Mouse (Mus musculus): ENCODE measurements at regions not wholly inside any gene's neighbourhood (a gene's known extent, or its start where the extent isn't known, plus 50 kb on each side); places are given as distances from the start of the nearest gene placed in this dataset.
A peak's percentile ranks its signal among the peaks of the same experiment; 100 is the strongest.

DNA sequence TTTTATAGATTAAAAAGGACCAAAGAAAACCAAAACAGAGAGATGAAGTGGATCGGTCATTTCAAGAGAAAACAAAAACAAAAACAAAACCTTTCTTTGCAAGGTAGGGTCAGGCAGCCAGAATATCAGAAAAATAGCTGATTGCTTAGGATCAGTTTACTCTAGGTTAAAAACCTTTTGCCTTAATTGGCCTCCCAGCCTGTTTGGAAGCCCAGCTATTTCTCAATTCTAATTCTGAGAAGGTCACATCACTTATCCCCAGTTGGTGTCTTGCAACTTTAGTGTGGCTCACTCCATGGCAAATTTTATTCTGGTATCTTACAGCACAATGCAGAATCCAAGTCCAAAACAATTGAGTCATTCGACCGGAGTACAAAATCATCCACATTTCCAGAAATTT lies 70.0 kb downstream of the 1190002N15Rik start:
- ATAC-seq (replicated peaks; ENCODE audit: poor library complexity) = no peak

DNA sequence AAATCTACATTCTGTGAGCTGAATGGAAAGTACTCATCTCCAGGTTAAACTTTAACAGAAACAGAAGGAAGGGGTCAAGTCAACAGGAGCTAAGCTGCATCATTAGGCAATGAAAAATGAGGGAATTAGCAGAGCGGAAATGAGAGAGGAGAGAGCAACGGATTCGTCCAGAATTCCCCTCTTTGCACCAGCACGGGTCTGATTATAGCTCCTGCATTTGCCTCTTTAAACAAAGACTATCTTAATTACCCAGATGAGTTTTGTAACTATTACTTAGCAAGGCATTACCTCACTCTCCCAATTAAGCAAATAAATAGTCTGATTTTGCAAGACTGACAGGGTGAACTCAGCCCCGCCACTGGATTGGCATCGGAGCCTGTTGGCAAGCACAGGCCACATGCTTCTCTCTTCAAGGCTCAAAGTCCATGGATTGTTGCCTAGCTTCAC lies 81.8 kb downstream of the 1190002N15Rik start:
- no peak for ATAC-seq (replicated peaks; ENCODE audit: poor library complexity)

DNA sequence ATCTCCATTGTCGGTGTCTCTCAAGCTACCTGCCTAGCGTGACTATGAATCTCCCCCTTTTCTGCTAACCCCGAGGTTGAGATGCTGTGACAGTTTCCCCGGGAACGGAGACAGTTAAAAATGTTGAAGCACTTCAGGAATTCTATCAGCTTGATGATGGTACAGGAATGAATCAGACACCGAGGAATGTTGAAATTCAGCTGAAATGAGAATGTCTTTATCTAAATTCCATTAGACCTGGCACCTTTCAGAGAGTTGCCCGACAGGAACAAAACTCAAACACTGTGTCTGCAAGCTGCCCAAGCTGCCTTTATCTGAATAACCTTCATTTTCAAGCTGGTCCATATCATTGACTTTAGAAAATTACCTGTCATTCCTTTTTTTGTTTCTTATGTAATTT lies 82.4 kb downstream of the 1190002N15Rik start:
- no peak for ATAC-seq (replicated peaks; ENCODE audit: poor library complexity)

DNA sequence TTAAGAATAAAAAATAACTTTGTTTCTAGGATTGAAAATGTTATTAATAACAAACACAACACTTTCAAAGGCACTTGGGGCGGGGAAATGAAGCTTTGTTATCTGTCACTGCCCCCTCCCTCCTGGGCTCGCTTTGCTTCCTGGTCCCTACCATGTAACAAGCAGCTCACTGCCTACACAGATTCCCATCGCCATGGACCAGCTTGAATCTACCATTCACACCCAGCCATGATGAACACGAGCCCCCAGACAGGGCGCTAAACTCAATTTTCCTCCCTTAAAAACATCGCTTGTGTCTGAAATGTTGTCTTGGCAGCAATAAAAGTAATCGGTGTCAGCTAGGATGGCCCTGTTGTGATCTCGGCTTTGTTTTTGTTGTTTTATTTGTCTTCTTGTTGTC lies 88.0 kb downstream of the 1190002N15Rik start:
- ATAC-seq (replicated peaks; ENCODE audit: poor library complexity) = no peak

DNA sequence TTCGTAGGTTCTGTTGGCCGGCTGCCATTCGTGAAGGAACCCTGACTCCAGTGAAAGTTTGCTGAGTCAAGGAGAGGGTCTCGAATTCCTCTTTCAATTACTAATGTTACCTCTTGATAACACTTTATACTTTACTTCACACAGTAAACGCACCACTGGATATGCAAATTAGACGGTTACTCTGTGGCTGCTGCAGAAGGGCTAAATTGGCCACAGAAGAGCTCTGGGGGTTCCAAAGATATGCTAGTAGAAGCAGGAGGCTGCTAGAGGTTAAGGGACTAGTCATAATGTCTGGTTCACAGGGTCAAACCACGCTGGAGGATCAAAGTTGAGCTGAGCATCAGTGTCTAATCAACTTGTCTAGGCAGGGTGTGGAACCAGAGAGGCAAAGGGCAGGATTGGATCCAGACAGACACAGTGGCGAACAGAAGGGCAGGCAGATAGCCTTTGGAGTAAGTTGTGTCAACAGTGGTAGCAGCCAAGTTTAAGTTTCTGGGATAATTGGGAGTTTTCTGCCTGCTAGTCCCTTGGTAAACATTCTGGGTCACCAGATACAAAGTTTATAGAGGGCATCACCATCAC lies 91.6 kb downstream of the 1190002N15Rik start:
- ATAC-seq (replicated peaks; ENCODE audit: poor library complexity) = no peak

DNA sequence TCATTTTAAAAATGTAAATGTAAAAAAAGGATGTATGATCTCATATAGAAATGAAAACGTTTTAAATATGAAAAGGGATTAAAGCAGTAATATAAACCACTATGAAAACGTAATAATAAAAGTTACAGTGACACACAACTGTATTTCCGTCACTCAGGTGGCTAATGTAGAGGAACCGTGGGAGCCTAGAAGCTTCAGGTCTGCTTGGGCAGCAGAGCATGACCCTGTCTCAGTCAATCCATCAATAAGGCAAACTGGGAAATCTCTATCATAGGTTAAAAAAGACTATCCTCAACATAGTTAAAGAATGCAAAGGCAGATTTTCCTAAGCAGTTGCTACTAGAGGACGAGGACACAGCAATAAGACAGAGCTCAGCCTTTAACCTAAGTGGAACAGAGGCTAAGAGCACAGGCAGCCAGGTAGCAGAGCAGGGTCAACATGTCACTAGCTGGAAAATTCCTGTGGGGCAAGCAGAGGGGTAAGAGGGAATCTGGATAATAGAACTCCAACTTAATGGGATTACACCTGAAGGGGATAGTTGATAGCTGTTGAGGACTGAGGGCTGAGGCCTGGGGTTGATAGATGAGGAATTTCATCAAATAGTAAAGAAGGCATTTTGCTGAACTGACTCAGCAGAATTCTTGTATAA lies 93.6 kb downstream of the 1190002N15Rik start:
- no peak for ATAC-seq (replicated peaks; ENCODE audit: poor library complexity)

DNA sequence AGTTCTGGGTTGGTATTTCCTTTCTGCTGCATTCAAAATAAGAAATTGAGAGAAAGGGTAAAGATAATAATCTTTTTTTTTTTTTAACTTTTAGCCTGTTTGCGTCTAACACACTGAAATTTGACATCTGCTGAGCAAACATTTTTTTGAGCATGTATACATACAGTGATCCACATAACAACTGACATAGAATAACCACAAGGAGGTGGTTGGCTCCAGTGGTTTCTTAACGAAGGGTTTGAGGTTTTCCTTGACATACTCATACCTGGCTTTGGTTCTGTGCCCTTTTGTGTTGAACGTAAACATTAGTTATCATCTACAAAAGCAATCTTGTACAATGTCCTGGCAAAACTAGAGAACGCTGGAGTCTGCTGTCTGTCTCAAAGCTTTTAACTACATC lies 96.5 kb downstream of the 1190002N15Rik start:
- ATAC-seq (replicated peaks; ENCODE audit: poor library complexity) = 0 out of 2 replicates have a peak, but pooled peaks have one; percentile 26

DNA sequence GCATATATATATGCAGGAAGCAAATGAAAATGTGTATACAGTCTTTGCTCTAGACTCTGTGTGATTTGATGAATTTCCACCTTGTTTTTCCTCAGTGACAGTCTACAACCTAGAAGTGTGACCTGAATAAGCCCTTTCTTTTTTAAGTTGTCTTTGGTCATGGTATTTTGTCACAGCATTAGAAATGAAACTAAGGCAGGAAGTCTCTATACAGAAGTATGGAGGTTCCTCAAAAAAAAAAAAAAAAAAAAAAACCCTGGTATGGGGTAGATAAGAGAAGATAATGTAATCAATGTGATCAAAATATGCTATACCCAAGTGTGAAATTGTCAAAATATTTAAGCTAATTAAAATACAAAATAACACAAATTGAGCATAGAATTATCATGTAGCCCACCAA lies 104.4 kb downstream of the 1190002N15Rik start:
- peak; percentile 75 for ATAC-seq (replicated peaks; ENCODE audit: poor library complexity)

DNA sequence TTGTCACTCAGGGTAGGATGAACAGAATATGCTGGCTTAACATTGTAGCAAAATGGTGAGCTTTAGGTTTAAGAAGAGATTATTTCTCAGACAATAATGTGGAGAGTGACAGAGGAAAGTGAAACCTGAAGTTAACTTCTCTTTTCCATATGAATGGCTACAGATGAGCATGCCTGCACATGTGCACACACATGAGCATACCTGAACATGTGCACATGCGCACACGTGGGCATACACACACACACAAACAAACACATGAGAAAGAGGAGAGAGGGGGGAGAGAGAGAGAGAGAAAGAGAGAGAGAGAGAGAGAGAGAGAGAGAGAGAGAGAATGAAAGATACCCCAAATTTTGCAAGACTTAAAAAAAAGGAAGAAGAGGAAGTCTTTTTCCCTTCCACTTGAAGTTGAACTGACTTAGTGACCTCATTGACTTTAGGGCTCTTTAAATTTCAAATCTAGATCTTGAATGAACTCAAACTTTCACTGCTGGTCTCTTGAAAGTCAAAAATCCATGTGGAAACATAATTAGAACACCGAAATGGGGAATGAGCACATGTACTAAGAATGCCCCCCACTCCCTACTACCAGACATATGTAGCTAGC lies 105.6 kb downstream of the 1190002N15Rik start:
- ATAC-seq (replicated peaks; ENCODE audit: poor library complexity) = peak; percentile 83

DNA sequence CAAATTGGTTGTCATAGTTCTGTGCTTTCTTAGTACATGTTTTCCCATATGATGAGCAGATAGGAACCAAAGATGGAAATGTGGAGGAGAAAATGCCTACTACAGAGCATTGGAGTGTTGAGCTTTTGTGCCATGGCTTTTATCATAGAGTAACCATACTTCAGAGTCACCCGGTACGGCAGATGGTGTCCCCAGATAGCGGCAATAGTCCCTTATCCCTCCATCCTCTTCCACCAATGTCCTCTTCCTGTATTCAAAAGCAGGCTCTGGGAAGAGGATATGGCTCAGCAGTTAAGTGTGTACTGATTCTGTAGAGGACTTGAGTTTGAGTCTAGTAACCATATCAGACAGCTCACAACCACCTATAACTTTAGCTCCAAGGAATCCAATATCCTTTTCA lies 106.3 kb downstream of the 1190002N15Rik start:
- ATAC-seq (replicated peaks; ENCODE audit: poor library complexity) = no peak

DNA sequence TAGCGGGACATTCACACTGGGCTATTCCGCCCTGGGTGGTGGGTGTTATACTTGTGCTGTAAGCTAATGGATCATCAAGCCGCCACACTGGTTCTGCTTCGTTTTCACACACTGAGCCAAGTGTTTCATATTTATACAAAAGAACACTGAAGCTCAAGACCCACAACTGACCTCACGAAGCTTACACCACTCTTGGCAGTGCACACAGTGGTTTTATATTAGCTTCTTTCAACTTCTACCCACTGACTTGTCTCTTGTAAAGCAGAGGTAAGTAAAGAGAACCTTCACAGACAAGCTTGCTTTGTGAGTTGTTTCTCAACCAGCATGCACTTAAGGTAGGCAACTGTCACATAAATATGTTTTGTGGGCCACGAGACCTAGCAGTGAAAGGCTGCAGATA lies 106.9 kb downstream of the 1190002N15Rik start:
- ATAC-seq (replicated peaks; ENCODE audit: poor library complexity) = no peak

DNA sequence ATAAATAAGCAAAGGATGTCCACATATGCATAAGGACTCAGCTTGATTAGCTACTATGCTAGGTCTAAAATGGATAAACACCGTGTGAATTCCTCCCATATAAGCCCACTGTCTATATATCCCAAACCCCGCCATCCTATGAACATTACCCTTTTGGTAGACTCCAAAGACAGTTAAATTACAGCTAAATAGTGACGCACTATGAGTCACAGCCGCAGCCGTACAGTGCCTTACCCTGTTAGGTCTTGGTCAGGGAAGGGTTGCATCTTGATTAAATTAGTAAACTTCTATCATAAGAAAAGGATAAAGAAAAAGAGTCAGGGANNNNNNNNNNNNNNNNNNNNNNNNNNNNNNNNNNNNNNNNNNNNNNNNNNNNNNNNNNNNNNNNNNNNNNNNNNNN lies 111.1 kb downstream of the 1190002N15Rik start:
- no peak for ATAC-seq (replicated peaks; ENCODE audit: poor library complexity)

DNA sequence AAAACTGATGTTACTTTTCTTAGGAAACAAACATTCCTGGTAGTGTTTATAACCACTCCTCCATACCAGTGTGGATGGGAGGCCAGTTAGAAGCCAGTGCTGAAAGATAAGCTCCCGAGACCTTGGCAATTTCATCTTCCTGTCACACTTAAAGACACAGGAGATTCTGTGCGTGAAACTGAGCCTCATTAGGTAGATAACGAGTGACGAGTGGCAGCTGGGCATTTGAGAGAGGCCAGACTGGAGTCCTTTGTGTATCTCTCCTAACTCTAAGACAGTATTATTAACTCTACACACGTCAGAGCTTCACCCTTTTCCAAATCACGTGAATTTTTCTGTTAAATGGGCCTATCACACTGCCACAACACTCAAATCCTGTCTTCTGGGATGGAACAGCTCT lies 112.1 kb downstream of the 1190002N15Rik start:
- no peak for ATAC-seq (replicated peaks; ENCODE audit: poor library complexity)

DNA sequence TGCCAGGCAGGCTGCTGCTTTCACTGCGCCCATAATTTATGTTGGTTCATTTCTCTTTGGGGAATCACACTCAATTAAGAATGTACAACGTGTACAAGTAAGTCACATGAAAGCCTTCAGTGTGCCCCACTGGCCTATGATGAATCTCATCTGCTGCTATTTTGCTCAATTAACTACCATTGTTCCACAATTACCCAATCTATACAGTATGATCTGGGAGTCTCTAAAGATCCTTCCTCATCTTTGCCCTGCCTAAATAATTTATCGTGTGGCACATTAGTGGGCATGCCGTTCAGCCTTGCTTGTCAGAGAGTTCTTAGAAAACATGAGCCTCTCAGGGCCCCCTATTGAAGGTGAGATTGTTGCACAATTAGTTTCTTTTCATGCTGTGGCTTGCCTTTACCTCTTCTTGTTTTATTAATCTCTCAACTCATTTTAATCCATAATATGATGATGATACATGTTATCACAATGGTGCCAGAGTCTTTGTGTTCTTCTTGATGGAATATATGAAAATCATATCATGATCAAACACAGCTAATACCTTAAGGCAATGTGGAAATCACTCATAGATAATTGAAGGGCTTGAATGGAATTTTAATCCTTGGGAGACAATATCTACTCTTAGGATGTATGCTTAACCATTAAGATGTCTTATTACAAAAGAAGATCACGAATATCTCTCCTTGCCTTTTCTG lies 113.3 kb downstream of the 1190002N15Rik start:
- no peak for ATAC-seq (replicated peaks; ENCODE audit: poor library complexity)

DNA sequence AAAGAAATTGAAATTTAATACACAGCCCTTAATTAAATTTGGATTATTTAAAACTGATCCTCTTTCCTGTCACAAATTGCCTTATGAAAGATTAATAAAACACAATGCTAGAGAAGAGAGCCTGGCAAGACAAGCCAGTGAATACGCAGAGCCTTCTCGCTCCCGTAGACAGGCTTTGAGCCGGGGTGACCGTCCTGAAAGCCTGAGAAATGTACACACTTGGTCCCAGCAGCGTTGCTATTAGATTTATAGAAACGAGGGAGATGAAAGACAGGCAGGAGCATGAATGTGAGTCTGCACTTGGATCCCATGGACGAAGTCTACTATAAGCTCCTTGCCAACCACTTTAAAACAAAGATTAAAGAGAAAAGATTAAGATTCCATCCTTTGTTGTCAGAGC lies 127.3 kb downstream of the 1190002N15Rik start:
- ATAC-seq (replicated peaks; ENCODE audit: poor library complexity) = no peak

DNA sequence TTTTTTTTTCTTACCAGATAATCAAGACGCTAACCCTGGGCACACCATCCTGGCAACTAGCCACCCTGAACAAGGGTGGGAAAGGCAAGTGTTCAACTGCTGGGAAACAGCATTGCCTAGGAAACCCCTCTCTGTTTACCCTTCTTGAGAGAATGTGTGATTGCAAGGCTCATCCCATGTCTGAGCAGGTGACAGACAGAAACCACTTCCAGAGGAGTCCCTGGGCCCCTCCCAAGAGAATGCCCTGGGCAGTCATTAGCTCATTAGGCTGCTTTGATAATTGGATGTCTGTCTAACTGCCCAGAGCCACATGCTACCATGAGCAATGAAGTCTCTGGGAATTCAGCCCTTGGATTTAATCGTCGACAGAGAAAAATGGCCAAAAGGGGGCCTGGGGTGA lies 127.8 kb downstream of the 1190002N15Rik start:
- ATAC-seq (replicated peaks; ENCODE audit: poor library complexity) = no peak

DNA sequence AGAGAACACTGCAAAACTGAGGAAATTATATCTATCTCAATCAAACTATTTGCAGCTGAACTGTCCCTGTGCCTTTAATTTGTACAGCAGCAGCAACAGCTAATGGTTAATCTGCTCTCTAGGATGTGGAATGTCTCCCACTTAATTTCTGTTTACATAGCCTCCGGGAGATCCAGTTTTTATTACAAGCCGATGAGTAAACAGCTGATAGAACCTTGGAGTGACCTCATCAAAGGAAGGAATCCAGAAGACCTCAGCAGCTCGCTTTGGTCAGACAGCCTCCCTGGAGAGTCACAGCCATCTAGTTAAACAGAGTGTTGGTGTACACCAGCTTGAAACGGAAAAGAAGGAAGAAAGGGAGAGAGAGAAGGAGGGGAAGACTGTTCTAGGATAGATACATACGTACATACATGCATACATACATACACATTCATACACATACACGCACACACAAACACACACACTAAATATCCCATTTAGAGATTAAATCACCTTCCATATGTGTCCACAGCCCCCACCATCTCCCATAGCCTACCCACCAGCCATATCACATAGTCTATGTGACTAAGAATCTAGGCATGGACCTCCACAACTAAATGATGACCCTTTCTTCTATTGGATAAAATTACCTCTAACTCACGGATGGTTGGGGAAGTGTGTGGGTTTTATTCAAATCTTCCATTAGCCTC lies 129.1 kb downstream of the 1190002N15Rik start:
- ATAC-seq (replicated peaks; ENCODE audit: poor library complexity) = no peak

DNA sequence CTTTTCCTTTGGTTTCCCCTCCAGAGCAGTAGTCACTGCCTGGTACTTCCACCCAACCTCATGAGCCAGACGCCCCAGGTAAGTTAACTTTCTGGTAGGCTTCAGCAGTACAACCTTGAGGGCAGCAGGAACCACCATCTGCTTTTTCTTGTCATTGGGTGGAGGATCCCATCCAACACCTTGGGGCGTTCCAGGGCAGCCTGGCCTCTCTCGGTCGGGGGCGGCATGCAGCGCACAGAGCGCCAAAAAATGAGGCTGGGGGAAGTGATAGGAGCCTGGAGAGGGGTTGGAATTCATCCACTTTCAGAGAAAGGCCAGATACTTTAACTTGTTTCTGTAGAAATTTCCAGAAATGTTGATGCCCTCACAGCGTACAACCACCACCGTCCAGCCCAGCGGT lies 130.2 kb downstream of the 1190002N15Rik start:
- ATAC-seq (replicated peaks; ENCODE audit: poor library complexity) = no peak

DNA sequence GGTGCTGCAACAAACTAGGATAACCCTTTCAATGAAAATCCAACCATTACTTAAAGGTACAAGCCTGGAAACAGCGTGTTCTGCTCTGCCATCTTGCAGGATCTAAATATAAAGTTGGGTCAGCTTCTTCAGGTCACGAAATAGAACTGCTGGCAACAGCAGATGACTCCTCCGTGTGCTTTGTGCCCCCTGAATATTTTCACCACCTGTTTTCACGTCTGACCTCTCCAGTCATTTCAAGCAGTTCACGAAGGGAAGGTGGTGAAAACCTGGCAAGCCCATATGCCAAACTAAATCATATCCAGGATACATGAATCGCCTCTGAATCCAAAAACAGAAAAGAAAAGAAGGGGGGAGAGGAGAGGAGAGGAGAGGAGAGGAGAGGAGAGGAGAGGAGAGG lies 133.3 kb downstream of the 1190002N15Rik start:
- no peak for ATAC-seq (replicated peaks; ENCODE audit: poor library complexity)

DNA sequence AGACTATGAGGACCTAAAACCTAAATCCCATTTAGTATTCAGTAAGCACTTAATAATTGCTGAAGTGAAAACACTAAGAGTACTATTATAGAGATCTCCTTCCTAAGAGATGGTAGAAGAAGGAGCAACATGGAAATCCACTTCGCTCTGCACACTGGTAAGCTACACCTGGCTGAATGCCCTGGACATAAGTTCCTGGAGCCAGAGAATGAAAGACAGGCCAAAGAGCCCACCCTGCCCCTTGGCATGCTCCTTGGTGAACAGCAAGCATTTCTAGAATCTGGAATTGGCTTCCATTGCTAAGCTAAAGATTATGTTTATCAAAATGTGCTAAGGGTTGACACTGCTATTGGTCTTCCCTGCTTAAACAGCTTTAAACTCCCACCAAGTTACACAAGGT lies 137.3 kb downstream of the 1190002N15Rik start:
- ATAC-seq (replicated peaks; ENCODE audit: poor library complexity) = no peak

DNA sequence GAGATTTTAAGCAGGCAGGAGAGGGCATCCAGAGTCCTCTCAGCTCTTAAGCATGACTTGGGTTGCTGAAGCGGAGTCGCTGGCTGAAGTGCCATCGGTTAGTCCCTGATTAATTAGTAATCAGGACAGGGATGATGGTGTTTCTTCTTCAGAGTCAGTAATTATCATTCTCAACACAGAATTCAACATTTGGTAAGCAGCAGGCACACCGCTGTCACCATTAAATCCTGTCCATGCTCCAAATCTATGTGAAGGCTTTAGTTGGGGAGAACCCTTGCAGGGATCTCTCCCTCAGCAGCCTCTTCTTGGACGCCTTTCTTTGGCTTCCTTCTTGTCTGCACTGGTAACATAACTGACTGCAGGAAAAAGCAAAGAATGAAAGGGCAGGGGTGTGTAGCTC lies 142.7 kb downstream of the 1190002N15Rik start:
- no peak for ATAC-seq (replicated peaks; ENCODE audit: poor library complexity)
